Mouse (Mus musculus): ENCODE data around the gene Eif3i.

DNA sequence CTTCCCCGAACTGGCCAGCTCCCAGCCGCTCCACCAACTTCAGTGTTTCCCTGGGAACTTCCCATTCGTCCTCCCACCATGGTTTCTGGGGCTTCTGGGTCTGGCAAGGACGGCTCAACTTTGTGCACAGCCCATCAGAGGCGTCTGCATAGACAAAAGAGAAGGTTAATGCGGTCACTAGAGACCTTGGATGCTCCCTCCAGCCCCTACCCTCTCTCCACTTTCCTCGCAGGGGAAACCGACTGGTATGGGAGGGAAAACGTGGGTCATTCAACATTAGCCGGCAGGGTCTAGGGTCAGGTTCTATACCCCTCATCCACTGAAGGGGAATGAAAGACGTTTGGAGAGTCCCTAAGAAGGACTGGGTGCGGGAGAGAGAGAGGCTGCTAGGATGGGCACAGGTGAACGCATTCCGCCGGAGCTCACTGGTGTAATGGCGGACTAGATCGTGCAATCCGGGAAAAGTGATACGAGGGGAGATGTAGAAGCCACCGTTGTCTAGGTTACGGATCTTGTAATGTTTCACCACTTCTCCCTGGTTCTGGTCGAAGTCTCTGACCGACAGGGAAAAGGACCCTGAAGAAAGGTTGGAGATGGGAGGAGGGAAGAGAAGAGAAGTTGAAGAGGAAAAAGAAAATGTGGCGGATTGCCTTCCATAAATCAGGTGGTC is 44.5 kb downstream of the Eif3i start:
- no peak for TF ChIP-seq CTCF (IDR thresholded peaks at IDR 0.05; ENCODE audit: borderline replicate concordance, control insufficient read depth, extremely low read depth, insufficient read depth, low read length, poor library complexity)
- no peak for TF ChIP-seq POLR2A (IDR thresholded peaks at IDR 0.05; ENCODE audit: control insufficient read depth, extremely low read depth, insufficient read depth, low read length, poor library complexity)

Measured in thymus, adult 2 months (tissue).